Mouse (Mus musculus): Measurements from ENCODE around the gene Cabp4. TPM values are rescaled to one million over a fixed set of nuclear protein-coding genes. Genes with fewer than 3 reads are reported as not detected.
A peak's percentile ranks its signal among the peaks of the same experiment; 100 is the strongest.

The Cabp4 gene
- polyA plus RNA-seq, 1 experiment from 2014 or later, result 0.13 TPM

- Histone ChIP-seq H3K27me3 (replicated peaks) (peaks cover 34% of the 10 kb centered on the region), H3K4me2 (no peak overlapping the region), H3K4me1 (replicated peaks) (no peaks in the 10 kb centered on the region), H3K36me3 (peaks cover 26% of the 10 kb centered on the region), H3K9me3 (replicated peaks) (no peaks in the 10 kb centered on the region), H3K27ac (ENCODE audit: poor library complexity, severe bottlenecking) (no peak overlapping the region), H3K4me3 (no peak overlapping the region), H3K9ac (no peak overlapping the region)
- ATAC-seq (ENCODE audit: insufficient number of reproducible peaks, low FRiP score), result no peak
- 82% methylated on average over 14 of the region's 14 CpGs for WGBS
Measured at GRCm38 (mm10) chr19:4106654-4107053, 37.2 kb downstream of the Cabp4 start.

GRCm38 (mm10) chr19:4104675-4105194, 39.1 kb downstream of the Cabp4 start:
- Histone ChIP-seq H3K36me3 (peaks cover 19% of the 10 kb centered on the region; the same call in 1 of the 2 replicates), H3K9ac (no peak overlapping the region), H3K27me3 (replicated peaks) (peaks cover 50% of the 10 kb centered on the region), H3K9me3 (replicated peaks) (no peaks in the 10 kb centered on the region), H3K4me3 (no peak overlapping the region), H3K4me2 (no peak overlapping the region), H3K4me1 (replicated peaks) (peaks cover 14% of the 10 kb centered on the region), H3K27ac (ENCODE audit: poor library complexity, severe bottlenecking) (no peak overlapping the region)
- ATAC-seq (ENCODE audit: insufficient number of reproducible peaks, low FRiP score), result no peak
- 83% methylated on average over 16 of the region's 16 CpGs for WGBS

GRCm38 (mm10) chr19:4103792-4104191, 40.0 kb downstream of the Cabp4 start:
- Histone ChIP-seq H3K4me2 (no peak overlapping the region), H3K9me3 (replicated peaks) (no peaks in the 10 kb centered on the region), H3K36me3 (peaks cover 19% of the 10 kb centered on the region; the same call in 1 of the 2 replicates), H3K9ac (no peak overlapping the region), H3K27ac (ENCODE audit: poor library complexity, severe bottlenecking) (no peak overlapping the region), H3K27me3 (replicated peaks) (peaks cover 50% of the 10 kb centered on the region), H3K4me1 (replicated peaks) (peaks cover 23% of the 10 kb centered on the region), H3K4me3 (no peak overlapping the region)
- 41% methylated on average over 3 of the region's 3 CpGs for WGBS
- no peak for ATAC-seq (ENCODE audit: insufficient number of reproducible peaks, low FRiP score)

- peaks cover 28% of the 10 kb centered on the region for H3K4me1 ChIP-seq (replicated peaks)
- no peak overlapping the region for H3K4me3 ChIP-seq
- WGBS, result 92% methylated on average over 18 of the region's 18 CpGs
- H3K27ac ChIP-seq (ENCODE audit: poor library complexity, severe bottlenecking), result no peak overlapping the region
- H3K9me3 ChIP-seq (replicated peaks), result no peaks in the 10 kb centered on the region
- H3K36me3 ChIP-seq, result peaks cover 19% of the 10 kb centered on the region; the same call in 1 of the 2 replicates
- H3K4me2 ChIP-seq, result no peak overlapping the region
- no peak for ATAC-seq (ENCODE audit: insufficient number of reproducible peaks, low FRiP score)
- no peak overlapping the region for H3K9ac ChIP-seq
- H3K27me3 ChIP-seq (replicated peaks), result peaks cover 50% of the 10 kb centered on the region
Measured at GRCm38 (mm10) chr19:4103294-4103693, 40.5 kb downstream of the Cabp4 start.

GRCm38 (mm10) chr19:4102626-4103025, 41.2 kb downstream of the Cabp4 start:
- no peak overlapping the region for H3K27ac ChIP-seq (ENCODE audit: poor library complexity, severe bottlenecking)
- ATAC-seq (ENCODE audit: insufficient number of reproducible peaks, low FRiP score), result no peak
- H3K27me3 ChIP-seq (replicated peaks), result peaks cover 50% of the 10 kb centered on the region
- no peaks in the 10 kb centered on the region for H3K9me3 ChIP-seq (replicated peaks)
- no peak overlapping the region for H3K4me3 ChIP-seq
- H3K4me1 ChIP-seq (replicated peaks), result peaks cover 33% of the 10 kb centered on the region
- H3K36me3 ChIP-seq, result peaks cover 19% of the 10 kb centered on the region; the same call in 1 of the 2 replicates
- no peak overlapping the region for H3K9ac ChIP-seq
- 89% methylated on average over 12 of the region's 12 CpGs for WGBS
- H3K4me2 ChIP-seq, result no peak overlapping the region

- 79% methylated on average over 2 of the region's 2 CpGs for WGBS
- H3K36me3 ChIP-seq, result peaks cover 19% of the 10 kb centered on the region; the same call in 1 of the 2 replicates
Measured at GRCm38 (mm10) chr19:4102049-4102448, 41.8 kb downstream of the Cabp4 start.

GRCm38 (mm10) chr19:4101466-4101865, 42.4 kb downstream of the Cabp4 start:
- H3K36me3 ChIP-seq, result peaks cover 19% of the 10 kb centered on the region; the same call in 1 of the 2 replicates
- ATAC-seq (ENCODE audit: insufficient number of reproducible peaks, low FRiP score), result no peak
- no peak overlapping the region for H3K9ac ChIP-seq
- H3K4me3 ChIP-seq, result 0 out of 2 replicates have a peak overlapping the region, but pooled peaks have one; percentile 59
- H3K9me3 ChIP-seq (replicated peaks), result no peaks in the 10 kb centered on the region
- H3K4me2 ChIP-seq, result peak overlapping the region; percentile 95; the same call in 1 of the 2 replicates
- H3K27ac ChIP-seq (ENCODE audit: poor library complexity, severe bottlenecking), result no peak overlapping the region
- 69% methylated on average over 6 of the region's 6 CpGs for WGBS
- peaks cover 50% of the 10 kb centered on the region for H3K27me3 ChIP-seq (replicated peaks)
- H3K4me1 ChIP-seq (replicated peaks), result peaks cover 37% of the 10 kb centered on the region

More at GRCm38 (mm10) chr19:4102049-4102448, 41.8 kb downstream of the Cabp4 start:
- H3K4me3 ChIP-seq, result no peak overlapping the region
- no peaks in the 10 kb centered on the region for H3K9me3 ChIP-seq (replicated peaks)
- no peak overlapping the region for H3K27ac ChIP-seq (ENCODE audit: poor library complexity, severe bottlenecking)
- H3K27me3 ChIP-seq (replicated peaks), result peaks cover 50% of the 10 kb centered on the region
- H3K4me2 ChIP-seq, result no peak overlapping the region
- no peak overlapping the region for H3K9ac ChIP-seq
- ATAC-seq (ENCODE audit: insufficient number of reproducible peaks, low FRiP score), result no peak
- H3K4me1 ChIP-seq (replicated peaks), result peaks cover 36% of the 10 kb centered on the region

- under 1% methylated on average over 51 of the region's 52 CpGs for WGBS
- peaks cover 41% of the 10 kb centered on the region for H3K4me1 ChIP-seq (replicated peaks)
Measured at GRCm38 (mm10) chr19:4100718-4101261, 43.0 kb downstream of the Cabp4 start.

GRCm38 (mm10) chr19:4099837-4100717, 43.8 kb downstream of the Cabp4 start, which contains the start of gene Pitpnm1:
TSS of gene Pitpnm1 (plus strand) at chr19:4099998.
- 1% methylated on average over 53 of the region's 53 CpGs for WGBS
- Histone ChIP-seq H3K27me3 (replicated peaks) (peaks cover 46% of the 10 kb centered on the region), H3K9me3 (replicated peaks) (no peaks in the 10 kb centered on the region), H3K9ac (peak within 1 kb of the TSS; percentile 65), H3K27ac (ENCODE audit: poor library complexity, severe bottlenecking) (peak within 1 kb of the TSS; percentile 4; the same call in 1 of the 2 replicates), H3K36me3 (peaks cover 13% of the 10 kb centered on the region; the same call in 1 of the 2 replicates), H3K4me2 (peak within 1 kb of the TSS; percentile 95), H3K4me1 (replicated peaks) (peaks cover 41% of the 10 kb centered on the region), H3K4me3 (peak within 1 kb of the TSS; percentile 59)
- ATAC-seq (ENCODE audit: insufficient number of reproducible peaks, low FRiP score), result peak; percentile 51

More at GRCm38 (mm10) chr19:4100718-4101261, 43.0 kb downstream of the Cabp4 start:
- Histone ChIP-seq H3K9me3 (replicated peaks) (no peaks in the 10 kb centered on the region), H3K36me3 (peaks cover 19% of the 10 kb centered on the region; the same call in 1 of the 2 replicates), H3K4me3 (peak overlapping the region; percentile 59), H3K27me3 (replicated peaks) (peaks cover 50% of the 10 kb centered on the region), H3K9ac (peak overlapping the region; percentile 65), H3K27ac (ENCODE audit: poor library complexity, severe bottlenecking) (no peak overlapping the region), H3K4me2 (peak overlapping the region; percentile 95)
- ATAC-seq (ENCODE audit: insufficient number of reproducible peaks, low FRiP score), result no peak

- Histone ChIP-seq H3K36me3 (peaks cover 8% of the 10 kb centered on the region; the same call in 1 of the 2 replicates), H3K4me1 (replicated peaks) (peaks cover 41% of the 10 kb centered on the region), H3K4me2 (peak overlapping the region; percentile 95), H3K9ac (no peak overlapping the region), H3K9me3 (replicated peaks) (no peaks in the 10 kb centered on the region), H3K4me3 (peak overlapping the region; percentile 59; the same call in 1 of the 2 replicates), H3K27ac (ENCODE audit: poor library complexity, severe bottlenecking) (no peak overlapping the region), H3K27me3 (replicated peaks) (peaks cover 43% of the 10 kb centered on the region)
- whole genome bisulfite sequencing, result 10% methylated on average over 9 of the region's 9 CpGs
- no peak; the same call in 1 of the 2 replicates for ATAC-seq (ENCODE audit: insufficient number of reproducible peaks, low FRiP score)
Measured at GRCm38 (mm10) chr19:4099056-4099455, 44.8 kb downstream of the Cabp4 start.

GRCm38 (mm10) chr19:4098426-4098825, 45.4 kb downstream of the Cabp4 start:
- peaks cover 6% of the 10 kb centered on the region; the same call in 1 of the 2 replicates for H3K36me3 ChIP-seq
- H3K9ac ChIP-seq, result no peak overlapping the region
- no peak overlapping the region for H3K27ac ChIP-seq (ENCODE audit: poor library complexity, severe bottlenecking)
- peak overlapping the region; percentile 74; the same call in 1 of the 2 replicates for H3K4me2 ChIP-seq
- peaks cover 39% of the 10 kb centered on the region for H3K27me3 ChIP-seq (replicated peaks)
- 90% methylated on average over 13 of the region's 13 CpGs for WGBS
- no peak for ATAC-seq (ENCODE audit: insufficient number of reproducible peaks, low FRiP score)
- H3K4me1 ChIP-seq (replicated peaks), result peaks cover 41% of the 10 kb centered on the region
- H3K4me3 ChIP-seq, result no peak overlapping the region
- no peaks in the 10 kb centered on the region for H3K9me3 ChIP-seq (replicated peaks)
